Mouse (Mus musculus) thymus, postnatal 36 days (tissue): Measurements from ENCODE around the gene Map3k6.
A peak's percentile ranks its signal among the peaks of the same experiment; 100 is the strongest.

Experiments
- DNase-seq, 2 experiments: peaks; one replicate each; pipeline ENCODE4 v3.0.0; 2022; ENCODE audit warnings: mixed read lengths in 2 of 2

Map3k6 gene

DNA sequence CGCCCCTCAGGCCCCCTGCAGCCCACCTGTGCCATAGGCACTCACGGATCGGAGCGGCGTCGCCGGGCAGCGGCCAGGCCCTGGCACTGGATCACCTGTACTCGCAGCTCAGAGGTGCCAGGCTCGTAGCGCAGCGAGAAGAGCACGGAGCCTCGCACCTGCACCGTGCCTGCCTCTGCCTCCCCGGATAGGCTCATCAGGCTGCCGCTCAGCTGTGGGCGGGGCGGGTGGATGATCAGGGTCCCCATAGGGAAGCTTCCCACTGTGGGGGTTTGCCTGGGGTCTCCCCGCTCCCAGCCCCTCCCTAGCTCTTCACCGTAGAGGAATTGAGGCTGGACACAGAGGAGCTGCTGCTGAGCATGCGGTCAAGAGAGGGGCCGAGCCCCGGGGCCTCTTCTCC, 16.2 kb downstream of the Map3k6 start:
- no peak for DNase-seq

GRCm38 (mm10) chr4:133257230-133257629, 16.6 kb downstream of the Map3k6 start:
- DNase-seq = no peak

GRCm38 (mm10) chr4:133257798-133258408, 17.3 kb downstream of the Map3k6 start:
- DNase-seq = no peak

DNA sequence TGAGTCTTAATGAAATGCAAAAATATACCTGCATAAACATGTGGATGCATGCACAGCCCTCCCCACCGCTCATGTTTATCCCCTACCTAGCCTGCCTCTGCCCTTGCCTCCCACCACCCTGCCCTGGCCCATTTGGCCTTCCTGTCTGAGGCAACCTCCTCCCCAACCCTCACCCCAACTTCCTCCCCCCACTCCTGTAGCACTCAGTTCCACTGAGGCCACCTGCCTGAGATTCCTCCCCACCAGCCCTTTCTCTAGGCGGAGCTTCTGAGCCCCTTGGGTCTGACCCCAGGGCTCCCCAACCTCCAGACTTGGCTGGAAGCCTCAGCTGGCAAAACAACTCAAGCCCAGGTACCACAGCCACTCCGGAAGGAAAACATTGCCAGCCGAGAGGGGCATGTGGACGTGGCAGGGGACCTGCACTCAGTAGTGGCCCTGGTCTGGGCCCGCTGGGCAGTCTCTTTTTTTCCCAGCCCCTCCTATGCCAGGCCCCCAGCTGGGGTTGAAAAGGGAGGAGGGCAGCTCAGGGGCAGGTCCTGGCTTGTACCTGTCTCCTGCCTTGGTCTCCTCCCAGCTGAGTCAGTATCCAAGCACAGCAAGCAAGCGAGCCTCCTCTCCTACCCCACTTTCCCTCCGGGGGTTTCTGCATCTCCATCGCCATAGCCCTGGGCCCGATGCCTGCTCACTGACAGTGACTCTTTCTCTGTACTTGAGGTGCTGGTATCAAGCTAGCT, 21.2 kb downstream of the Map3k6 start:
- peak; percentile 65 to 83 for DNase-seq

DNA sequence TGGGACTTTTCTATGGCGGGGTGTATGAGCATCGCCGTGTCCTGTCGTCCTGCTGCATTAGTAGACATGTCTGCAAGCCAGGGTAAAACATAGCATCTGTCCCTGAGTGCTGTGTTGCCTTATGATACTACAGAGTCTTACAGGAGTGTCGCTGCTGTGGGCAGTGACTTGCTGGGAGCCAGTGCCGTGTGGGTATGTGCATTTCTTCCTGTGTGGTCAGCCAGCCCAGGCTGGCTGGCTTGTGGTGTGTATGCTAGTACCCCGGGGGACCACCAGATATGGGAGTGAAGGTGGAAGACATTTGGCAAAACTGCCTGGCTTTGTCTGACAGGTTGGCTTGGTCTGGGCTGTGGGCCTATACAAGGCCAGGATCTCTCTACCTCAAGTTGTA, 21.8 kb downstream of the Map3k6 start:
- no peak for DNase-seq

GRCm38 (mm10) chr4:133262882-133263281, 22.3 kb downstream of the Map3k6 start, which contains the start of gene Sytl1:
Sytl1 (minus strand) TSS chr4:133263113.
- peak; percentile 44 to 57 for DNase-seq

- no peak for DNase-seq
Observed at GRCm38 (mm10) chr4:133263756-133264155, 23.1 kb downstream of the Map3k6 start.

DNA sequence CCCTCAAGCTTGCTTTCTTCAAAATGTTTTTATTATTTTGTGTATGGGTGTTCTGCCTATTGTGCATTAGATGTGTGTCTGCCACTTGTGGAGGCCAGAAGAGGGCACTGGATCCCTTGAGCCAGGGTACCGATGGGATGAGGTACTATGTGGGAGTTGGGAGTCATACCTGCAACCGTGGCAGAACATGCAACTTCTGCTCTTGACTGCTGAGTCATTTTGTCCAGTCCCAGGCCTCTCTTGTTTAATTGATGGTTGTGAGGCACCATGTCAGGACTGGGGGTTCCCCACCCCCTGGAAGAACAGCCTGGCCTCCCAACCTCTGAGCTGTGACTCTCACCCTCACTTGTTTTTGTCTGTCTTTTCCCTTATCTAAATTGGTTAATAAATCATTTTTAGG, 23.9 kb downstream of the Map3k6 start:
- no peak for DNase-seq

GRCm38 (mm10) chr4:133265297-133265696, 24.7 kb downstream of the Map3k6 start:
- no peak for DNase-seq

DNA sequence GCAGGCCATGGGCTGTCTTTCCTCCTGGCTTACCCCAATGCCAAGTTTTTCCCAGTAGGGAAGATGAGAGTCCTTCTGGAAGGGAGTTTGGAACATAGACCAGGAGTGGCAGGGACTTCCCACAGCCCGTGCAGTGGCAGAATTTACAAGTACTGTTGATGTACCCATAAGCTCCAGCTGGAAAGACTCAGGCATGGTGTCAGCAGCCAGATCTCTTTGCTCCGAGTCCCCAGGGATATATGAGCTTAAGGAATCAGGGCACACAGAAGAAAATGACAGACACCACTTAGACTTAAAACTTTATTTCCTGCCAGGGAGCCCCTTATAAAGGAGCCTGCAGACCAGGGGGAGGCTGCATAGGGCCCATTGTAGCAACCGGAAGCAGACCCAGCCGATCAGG, 25.1 kb downstream of the Map3k6 start:
- DNase-seq = no peak

- DNase-seq = no peak
Observed at GRCm38 (mm10) chr4:133266248-133266880, 25.7 kb downstream of the Map3k6 start.

GRCm38 (mm10) chr4:133268931-133269330, 28.3 kb downstream of the Map3k6 start:
- DNase-seq = no peak

DNA sequence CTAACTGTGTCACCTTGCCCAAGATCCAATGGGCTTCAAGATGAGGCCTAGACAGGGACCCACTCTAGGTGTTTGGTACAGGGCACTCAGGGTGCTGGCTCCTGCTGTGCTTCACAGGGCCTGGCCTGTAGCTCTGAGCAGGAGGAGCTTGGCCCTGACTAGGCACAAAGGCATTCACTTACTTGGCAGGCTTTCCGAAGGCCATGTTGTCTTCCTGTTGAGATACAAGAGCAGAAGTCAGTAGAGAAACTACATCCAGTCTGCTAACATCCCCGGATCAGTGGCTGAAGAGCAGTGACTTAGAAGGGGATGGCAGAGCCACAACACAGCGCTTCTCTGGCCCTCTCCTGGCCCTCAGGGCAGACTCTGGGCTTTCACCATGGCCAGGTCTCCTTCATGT, 29.0 kb downstream of the Map3k6 start:
- no peak for DNase-seq

DNA sequence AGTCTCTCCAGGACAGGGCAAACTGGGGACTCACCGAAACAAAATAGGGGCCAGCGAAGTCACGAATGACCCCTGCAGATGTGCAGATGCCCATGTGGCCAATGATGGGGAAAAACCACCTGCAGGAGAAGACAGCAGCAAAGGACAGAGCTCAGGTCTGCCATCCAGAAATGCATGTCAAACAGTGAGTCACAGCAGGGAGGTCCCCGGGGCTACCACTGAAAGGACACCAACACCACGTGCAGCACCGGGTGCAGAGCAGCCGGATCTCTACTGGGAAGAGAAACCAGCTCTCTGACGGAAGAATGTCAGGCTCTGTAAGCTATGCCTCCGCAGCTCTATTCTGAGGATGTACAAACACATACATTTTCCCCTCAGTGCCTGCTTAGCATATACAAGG, 30.3 kb downstream of the Map3k6 start:
- no peak for DNase-seq

- DNase-seq = peak; percentile 92 to 94
Observed at GRCm38 (mm10) chr4:133277104-133278026, 36.7 kb downstream of the Map3k6 start, which contains the start of gene Tmem222. Tmem222 (minus strand) TSS chr4:133277792.

- DNase-seq = no peak
Observed at GRCm38 (mm10) chr4:133278067-133278466, 37.4 kb downstream of the Map3k6 start.

DNA sequence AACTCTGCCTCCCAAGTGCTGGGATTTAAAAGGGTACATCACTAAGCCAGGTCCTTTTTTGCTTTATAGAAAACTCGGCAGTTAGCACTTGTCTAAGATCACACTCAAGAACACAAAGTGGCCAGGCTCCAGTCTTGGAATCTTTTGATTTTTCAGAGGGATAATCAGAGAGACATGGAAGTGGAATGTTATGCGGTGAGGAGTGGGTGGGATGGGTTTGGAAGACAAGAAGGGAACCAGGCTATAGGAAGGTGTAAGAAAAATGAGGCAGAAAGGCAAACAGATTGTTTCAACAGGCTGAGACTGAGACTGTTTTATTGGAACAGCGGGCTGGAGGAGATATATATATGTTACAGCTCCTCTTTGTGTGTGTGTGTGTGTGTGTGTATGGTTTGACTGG, 37.9 kb downstream of the Map3k6 start:
- no peak for DNase-seq

- DNase-seq = no peak
Observed at GRCm38 (mm10) chr4:133281513-133281912, 40.9 kb downstream of the Map3k6 start.

DNA sequence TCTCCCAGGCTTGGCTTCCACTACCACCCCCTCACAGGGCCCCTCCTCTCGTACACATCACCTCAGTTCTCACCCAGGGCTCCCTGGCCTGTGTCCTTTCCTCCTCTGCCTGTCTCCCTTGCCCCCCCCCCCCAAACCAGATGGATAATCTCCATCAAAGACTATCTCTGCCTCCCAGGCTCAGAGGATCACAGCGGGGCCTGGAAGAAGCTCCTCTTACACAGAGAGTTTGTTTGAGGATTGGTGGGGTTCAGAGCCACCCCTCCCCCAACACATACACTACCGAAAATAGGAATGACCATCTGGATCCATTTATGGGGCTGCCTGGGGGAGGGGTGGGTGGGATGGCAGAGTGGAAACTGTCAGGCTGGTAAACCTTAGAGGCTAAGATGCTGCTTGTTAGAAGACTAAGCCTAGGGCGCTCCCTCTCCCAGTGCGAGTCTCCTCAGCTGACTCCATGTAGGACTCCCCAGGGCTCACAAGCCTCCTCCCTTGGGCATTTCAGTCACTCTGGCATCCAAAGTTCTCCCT, 41.4 kb downstream of the Map3k6 start:
- no peak for DNase-seq

DNA sequence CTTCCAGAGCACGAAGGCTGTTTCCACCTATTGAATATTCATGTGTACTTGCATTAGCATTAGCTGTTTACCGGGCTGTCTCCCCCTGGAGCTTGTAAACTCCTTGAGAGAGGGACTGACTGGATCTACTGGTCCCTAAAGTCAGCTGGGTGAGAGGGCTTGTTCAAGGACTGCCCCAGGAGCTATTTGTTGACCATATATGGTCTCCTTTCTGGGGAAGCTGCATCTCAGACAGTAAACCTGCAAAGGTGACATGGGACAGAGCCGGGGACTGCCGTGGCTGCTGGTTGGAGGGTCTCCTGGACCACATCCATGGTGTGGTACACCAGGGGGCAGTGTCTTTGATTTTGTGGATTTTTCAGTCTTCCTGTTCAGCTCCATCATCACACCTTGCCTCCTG, 42.0 kb downstream of the Map3k6 start:
- no peak for DNase-seq

DNA sequence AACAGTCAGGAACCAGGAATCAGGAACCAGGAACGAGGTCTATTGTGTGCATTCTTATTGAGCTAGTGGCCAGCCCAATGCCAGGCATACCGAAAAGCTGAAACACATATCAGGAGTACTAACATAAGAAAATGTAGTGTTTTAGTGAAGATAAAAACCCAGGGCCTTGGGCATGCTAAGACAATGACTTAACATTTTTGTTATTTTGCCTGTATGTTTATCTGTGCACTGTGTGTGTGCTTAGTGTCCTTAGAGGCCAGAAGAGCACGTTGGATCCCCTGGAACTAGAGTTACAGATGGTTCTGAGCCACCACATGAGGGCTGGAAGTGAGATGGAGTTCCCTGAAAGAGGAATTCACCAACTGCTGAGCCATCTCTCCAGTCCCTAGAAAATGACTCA, 44.7 kb downstream of the Map3k6 start:
- no peak for DNase-seq

DNA sequence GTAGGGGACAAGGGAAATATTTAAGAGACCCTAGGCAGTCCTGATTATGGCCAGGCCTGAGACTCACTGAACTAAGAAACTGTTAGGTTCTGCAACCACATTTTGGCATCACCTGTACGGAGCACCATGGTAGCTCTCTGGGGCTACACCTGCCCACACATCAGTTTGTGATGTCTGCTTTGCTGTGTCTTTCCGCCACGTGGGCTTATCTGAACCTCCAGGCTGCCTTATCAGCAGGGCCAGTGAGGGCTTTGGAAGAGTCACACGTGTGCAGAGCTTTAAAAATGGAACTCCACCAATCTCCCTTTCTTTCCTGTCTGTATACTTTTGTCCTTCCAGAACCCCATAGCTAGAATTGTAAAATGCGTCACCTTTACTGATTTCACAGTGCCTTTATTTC, 45.3 kb downstream of the Map3k6 start:
- no peak for DNase-seq
